7 mouse cellular contexts compared by ENCODE assay signal in genomic region chr10:80398719-80399190, GRCm38 (mm10). TPM values are rescaled to one million over a fixed set of nuclear protein-coding genes. Genes with fewer than 3 reads are reported as not detected.
DNase-seq lines count a peak whose midpoint lies in the region; ATAC-seq and TF ChIP-seq lines count a peak whose summit lies in the region.

No protein-coding gene starts in this region.

- TF ChIP-seq CTCF in heart, adult 2 months (IDR thresholded peaks at IDR 0.05), result peak; percentile 33; the same call in 1 of the 2 replicates

- no peaks in the 10 kb centered on the region for H3K9me3 ChIP-seq in embryonic facial prominence, embryonic 12.5 days
- H3K9me3 ChIP-seq in limb, embryonic 13.5 days, result no peaks in the 10 kb centered on the region
- H3K9me3 ChIP-seq in midbrain, embryonic 16.5 days (replicated peaks; ENCODE audit: control insufficient read depth, low read length, poor library complexity, severe bottlenecking), result no peaks in the 10 kb centered on the region

- no peaks in the 10 kb centered on the region for H3K27me3 ChIP-seq in embryonic facial prominence, embryonic 12.5 days
- no peaks in the 10 kb centered on the region for H3K27me3 ChIP-seq in heart, adult 2 months (ENCODE audit: control insufficient read depth, insufficient read depth, low read length)
- H3K27me3 ChIP-seq in limb, embryonic 13.5 days, result no peaks in the 10 kb centered on the region
- H3K27me3 ChIP-seq in midbrain, embryonic 16.5 days (ENCODE audit: control insufficient read depth, insufficient read depth, low read depth, low read length), result no peaks in the 10 kb centered on the region

- DNase-seq in adrenal gland, postnatal 25 days, result peak; percentile 98
- peak; percentile 97 to 99 for DNase-seq in heart, adult 2 months
- DNase-seq in kidney, adult 8-10 months, result peak; percentile 97 to 98
- DNase-seq in spleen, postnatal 10 days (ENCODE audit: low spot score in 2 of 2), result peak; percentile 96 to 99

- H3K79me2 ChIP-seq in heart, adult 2 months (replicated peaks; ENCODE audit: control insufficient read depth, insufficient read depth, low read length), result peaks cover 4% of the 10 kb centered on the region

- peaks cover 21% of the 10 kb centered on the region for H3K4me1 ChIP-seq in embryonic facial prominence, embryonic 12.5 days
- peaks cover 9% of the 10 kb centered on the region for H3K4me1 ChIP-seq in heart, adult 2 months (ENCODE audit: control insufficient read depth, insufficient read depth, low read length)
- H3K4me1 ChIP-seq in limb, embryonic 13.5 days, result peaks cover 30% of the 10 kb centered on the region
- peaks cover 21% of the 10 kb centered on the region for H3K4me1 ChIP-seq in midbrain, embryonic 16.5 days (ENCODE audit: control insufficient read depth, insufficient read depth, low read length)

- peak; percentile 64 for TF ChIP-seq POLR2A in heart, adult 2 months (IDR thresholded peaks at IDR 0.05; ENCODE audit: insufficient read depth, low read depth, low read length)

- peaks cover 57% of the 10 kb centered on the region for H3K36me3 ChIP-seq in embryonic facial prominence, embryonic 12.5 days
- no peaks in the 10 kb centered on the region for H3K36me3 ChIP-seq in heart, adult 2 months (ENCODE audit: control insufficient read depth, insufficient read depth, low read length)
- H3K36me3 ChIP-seq in limb, embryonic 13.5 days, result peaks cover 61% of the 10 kb centered on the region
- peaks cover 34% of the 10 kb centered on the region for H3K36me3 ChIP-seq in midbrain, embryonic 16.5 days (ENCODE audit: control insufficient read depth, insufficient read depth, low read length)

- H3K27ac ChIP-seq in embryonic facial prominence, embryonic 12.5 days, result peak overlapping the region; percentile 100
- H3K27ac ChIP-seq in heart, adult 2 months, result peak overlapping the region; percentile 100
- peak overlapping the region; percentile 99 for H3K27ac ChIP-seq in limb, embryonic 13.5 days
- peak overlapping the region; percentile 100 for H3K27ac ChIP-seq in midbrain, embryonic 16.5 days (ENCODE audit: low read length)

- WGBS in embryonic facial prominence, embryonic 12.5 days, result under 1% methylated on average over 56 of the region's 59 CpGs
- under 1% methylated on average over 59 of the region's 59 CpGs for WGBS in heart, adult 2 months
- under 1% methylated on average over 49 of the region's 59 CpGs for WGBS in limb, embryonic 13.5 days
- WGBS in midbrain, embryonic 16.5 days, result under 1% methylated on average over 49 of the region's 59 CpGs

- intact Hi-C loops in heart, adult 2 months (cut with DNase I), result loop anchor here (5.0 kb wide), 1 partner anchor 34 kb away; the partner anchor contains the start of gene Tcf3

- H3K4me2 ChIP-seq in embryonic facial prominence, embryonic 12.5 days (replicated peaks), result peak overlapping the region; percentile 89
- peak overlapping the region; percentile 77 for H3K4me2 ChIP-seq in limb, embryonic 13.5 days (replicated peaks)
- peak overlapping the region; percentile 93 for H3K4me2 ChIP-seq in midbrain, embryonic 16.5 days (ENCODE audit: low read length)

- peak overlapping the region; percentile 73 for H3K4me3 ChIP-seq in embryonic facial prominence, embryonic 12.5 days
- peak overlapping the region; percentile 91 for H3K4me3 ChIP-seq in heart, adult 2 months
- H3K4me3 ChIP-seq in limb, embryonic 13.5 days, result peak overlapping the region; percentile 73
- H3K4me3 ChIP-seq in midbrain, embryonic 16.5 days (ENCODE audit: low read depth, low read length), result peak overlapping the region; percentile 73

- no peak for TF ChIP-seq EP300 in heart, adult 2 months (IDR thresholded peaks at IDR 0.05; ENCODE audit: insufficient read depth, low read depth, low read length)

- ATAC-seq in embryonic facial prominence, embryonic 12.5 days (ENCODE audit: insufficient number of reproducible peaks, insufficient read depth, low FRiP score, low TSS enrichment), result peak; percentile 80
- ATAC-seq in limb, embryonic 13.5 days (ENCODE audit: low FRiP score, low read depth), result peak; percentile 74
- peak; percentile 83 for ATAC-seq in midbrain, embryonic 16.5 days

- peak overlapping the region; percentile 96 for H3K9ac ChIP-seq in embryonic facial prominence, embryonic 12.5 days
- peak overlapping the region; percentile 86 for H3K9ac ChIP-seq in heart, adult 2 months (ENCODE audit: low read depth, low read length)
- H3K9ac ChIP-seq in limb, embryonic 13.5 days, result peak overlapping the region; percentile 97
- peak overlapping the region; percentile 95 for H3K9ac ChIP-seq in midbrain, embryonic 16.5 days (ENCODE audit: low read depth, low read length)

RNA-seq across cellular contexts. Expression of gene Mbd3, which starts 0.6 kb away (rescaled TPM):
- total RNA-seq in adrenal gland, postnatal 25 days (2021), result 127 and 139 TPM in 2 replicates
- 332 and 349 TPM in 2 replicates for polyA plus RNA-seq in embryonic facial prominence, embryonic 12.5 days (2016; fragmentation: Nextera tagmentation; extraction: Ambion mirVana)
- 10 to 100 TPM; 86.5 to 95.2 TPM for total RNA-seq in heart, adult 2 months (2021)
- 91.4 and 95.1 TPM in 2 replicates for polyA plus RNA-seq in heart, adult 2 months (2012; rRNA removed)
- 276 and 288 TPM in 2 replicates for polyA plus RNA-seq in limb, embryonic 13.5 days (2015; fragmentation: Nextera tagmentation; extraction: Ambion mirVana)
- 174 and 188 TPM in 2 replicates for polyA plus RNA-seq in midbrain, embryonic 16.5 days (2015; fragmentation: Nextera tagmentation; extraction: Ambion mirVana)

RNA-seq across cellular contexts. Expression of gene Uqcr11, which starts 7.9 kb away (rescaled TPM):
- 728 and 779 TPM in 2 replicates for total RNA-seq in adrenal gland, postnatal 25 days (2021)
- polyA plus RNA-seq in embryonic facial prominence, embryonic 12.5 days (2016; fragmentation: Nextera tagmentation; extraction: Ambion mirVana), result 403 and 464 TPM in 2 replicates
- total RNA-seq in heart, adult 2 months (2021), result 1,000 to 10,000 TPM; 1,743 to 1,981 TPM
- 5,192 and 5,251 TPM in 2 replicates for polyA plus RNA-seq in heart, adult 2 months (2012; rRNA removed)
- polyA plus RNA-seq in limb, embryonic 13.5 days (2015; fragmentation: Nextera tagmentation; extraction: Ambion mirVana), result 443 and 459 TPM in 2 replicates
- polyA plus RNA-seq in midbrain, embryonic 16.5 days (2015; fragmentation: Nextera tagmentation; extraction: Ambion mirVana), result 455 and 532 TPM in 2 replicates

RNA-seq across cellular contexts. Expression of gene Mex3d, which starts 11.3 kb away (rescaled TPM):
- 18.3 and 21.7 TPM in 2 replicates for total RNA-seq in adrenal gland, postnatal 25 days (2021)
- 13.1 and 14.9 TPM in 2 replicates for polyA plus RNA-seq in embryonic facial prominence, embryonic 12.5 days (2016; fragmentation: Nextera tagmentation; extraction: Ambion mirVana)
- 1 to 10 TPM; 7.3 to 7.5 TPM for total RNA-seq in heart, adult 2 months (2021)
- 5.8 and 7.9 TPM in 2 replicates for polyA plus RNA-seq in heart, adult 2 months (2012; rRNA removed)
- polyA plus RNA-seq in limb, embryonic 13.5 days (2015; fragmentation: Nextera tagmentation; extraction: Ambion mirVana), result 9.2 and 9.5 TPM in 2 replicates
- 13.6 and 15.0 TPM in 2 replicates for polyA plus RNA-seq in midbrain, embryonic 16.5 days (2015; fragmentation: Nextera tagmentation; extraction: Ambion mirVana)

RNA-seq across cellular contexts. Expression of gene Tcf3, which starts 34.7 kb away (rescaled TPM):
- 63.1 and 84.1 TPM in 2 replicates for total RNA-seq in adrenal gland, postnatal 25 days (2021)
- polyA plus RNA-seq in embryonic facial prominence, embryonic 12.5 days (2016; fragmentation: Nextera tagmentation; extraction: Ambion mirVana), result 251 and 258 TPM in 2 replicates
- 10 to 100 TPM; 16.5 to 18.0 TPM for total RNA-seq in heart, adult 2 months (2021)
- 20.1 and 25.0 TPM in 2 replicates for polyA plus RNA-seq in heart, adult 2 months (2012; rRNA removed)
- 153 and 157 TPM in 2 replicates for polyA plus RNA-seq in limb, embryonic 13.5 days (2015; fragmentation: Nextera tagmentation; extraction: Ambion mirVana)
- polyA plus RNA-seq in midbrain, embryonic 16.5 days (2015; fragmentation: Nextera tagmentation; extraction: Ambion mirVana), result 30.2 and 35.2 TPM in 2 replicates

RNA-seq across cellular contexts. Expression of gene Plk5, which starts 42.5 kb away (rescaled TPM):
- total RNA-seq in adrenal gland, postnatal 25 days (2021), result 0.15 TPM in 1 of 2 replicates, not detected in the other
- polyA plus RNA-seq in embryonic facial prominence, embryonic 12.5 days (2016; fragmentation: Nextera tagmentation; extraction: Ambion mirVana), result 0.87 and 1.2 TPM in 2 replicates
- total RNA-seq in heart, adult 2 months (2021), result under 1 TPM; 0.50 to 0.63 TPM
- 2.0 and 2.7 TPM in 2 replicates for polyA plus RNA-seq in heart, adult 2 months (2012; rRNA removed)
- polyA plus RNA-seq in limb, embryonic 13.5 days (2015; fragmentation: Nextera tagmentation; extraction: Ambion mirVana), result 1.2 and 2.2 TPM in 2 replicates
- polyA plus RNA-seq in midbrain, embryonic 16.5 days (2015; fragmentation: Nextera tagmentation; extraction: Ambion mirVana), result 9.6 and 11.0 TPM in 2 replicates

Comparison
In these comparisons a context has a peak if more than half of its experiments do, and no peak if none do; other contexts are left out.
1. Peak in every context shown above with its lines: DNase-seq, ATAC-seq, H3K4me3 ChIP-seq and H3K27ac ChIP-seq.